Mouse (Mus musculus) intestine, postnatal 0 days (tissue): Measurements from ENCODE around the gene BC052040. TPM values are rescaled to one million over a fixed set of nuclear protein-coding genes. Genes with fewer than 3 reads are reported as not detected.

Source experiments
- ATAC-seq: fragments of 200-750 bp; cut with Nextera tagmentation; 2 replicates; pipeline ENCODE4 v1.8.0; 2017; ENCODE audit warnings: mild to moderate bottlenecking, moderate TSS enrichment, moderate library complexity
- H3K27ac ChIP-seq: fragments of 300-500 bp; sonication (generic); 2 replicates; pipeline ENCODE4 v1.5.1; 2014; ENCODE audit warnings: mild to moderate bottlenecking, low read depth, low read length, moderate library complexity
- H3K27me3 ChIP-seq: fragments of 300-500 bp; sonication (generic); replicated peaks from 2 replicates; pipeline ENCODE4 v1.6.1; 2014; ENCODE audit warnings: low read length, mixed read lengths; ENCODE audit not compliant: control insufficient read depth, insufficient read depth
- H3K36me3 ChIP-seq: fragments of 300-500 bp; sonication (generic); 2 replicates; pipeline ENCODE4 v1.6.1; 2014; ENCODE audit warnings: mild to moderate bottlenecking, moderate library complexity; ENCODE audit not compliant: control insufficient read depth, insufficient read depth
- H3K4me1 ChIP-seq: fragments of 300-500 bp; sonication (generic); replicated peaks from 2 replicates; pipeline ENCODE4 v1.6.1; 2014; ENCODE audit warnings: antibody characterized with exemption, low read length, mixed read lengths; ENCODE audit not compliant: control insufficient read depth, insufficient read depth
- H3K4me2 ChIP-seq: fragments of 300-500 bp; sonication (generic); replicated peaks from 2 replicates; pipeline ENCODE4 v1.6.1; 2014; ENCODE audit warnings: low read depth, mild to moderate bottlenecking, moderate library complexity
- H3K4me3 ChIP-seq: fragments of 300-500 bp; sonication (generic); 2 replicates; pipeline ENCODE4 v1.5.1; 2014; ENCODE audit warnings: low read depth, low read length
- H3K9ac ChIP-seq: fragments of 300-500 bp; sonication (generic); 2 replicates; pipeline ENCODE4 v1.6.1; 2014; ENCODE audit warnings: mild to moderate bottlenecking, low read depth, low read length
- H3K9me3 ChIP-seq: fragments of 300-500 bp; sonication (generic); 2 replicates; pipeline ENCODE4 v1.6.1; 2016; ENCODE audit warnings: mixed run types; ENCODE audit not compliant: control insufficient read depth
- CTCF ChIP-seq: sonication (generic); IDR thresholded peaks from 2 replicates; pipeline ENCODE4 v1.5.1; 2016; ENCODE audit warnings: low read depth, mild to moderate bottlenecking, control low read depth, antibody characterized with exemption, moderate library complexity
- WGBS: fragments of 180-500 bp; shearing (Covaris S2); extraction: QIAGEN DNeasy Blood & Tissue Kit; methylation state at CpG from one replicate; pipeline ENCODE4 v1.1.7; 2014; 5-methylcytosine and 5-hydroxymethylcytosine counted together
- polyA plus RNA-seq: library from polyadenylated mRNA; unstranded; fragments of >200 nt; fragmentation: Nextera tagmentation; extraction: Ambion mirVana; gene quantifications from 2 replicates; pipeline ENCODE4 v1.2.1, GENCODE M21; 2015

Gene BC052040
- polyA plus RNA-seq, 1 experiment from 2014 or later, result 4.7 TPM

DNA sequence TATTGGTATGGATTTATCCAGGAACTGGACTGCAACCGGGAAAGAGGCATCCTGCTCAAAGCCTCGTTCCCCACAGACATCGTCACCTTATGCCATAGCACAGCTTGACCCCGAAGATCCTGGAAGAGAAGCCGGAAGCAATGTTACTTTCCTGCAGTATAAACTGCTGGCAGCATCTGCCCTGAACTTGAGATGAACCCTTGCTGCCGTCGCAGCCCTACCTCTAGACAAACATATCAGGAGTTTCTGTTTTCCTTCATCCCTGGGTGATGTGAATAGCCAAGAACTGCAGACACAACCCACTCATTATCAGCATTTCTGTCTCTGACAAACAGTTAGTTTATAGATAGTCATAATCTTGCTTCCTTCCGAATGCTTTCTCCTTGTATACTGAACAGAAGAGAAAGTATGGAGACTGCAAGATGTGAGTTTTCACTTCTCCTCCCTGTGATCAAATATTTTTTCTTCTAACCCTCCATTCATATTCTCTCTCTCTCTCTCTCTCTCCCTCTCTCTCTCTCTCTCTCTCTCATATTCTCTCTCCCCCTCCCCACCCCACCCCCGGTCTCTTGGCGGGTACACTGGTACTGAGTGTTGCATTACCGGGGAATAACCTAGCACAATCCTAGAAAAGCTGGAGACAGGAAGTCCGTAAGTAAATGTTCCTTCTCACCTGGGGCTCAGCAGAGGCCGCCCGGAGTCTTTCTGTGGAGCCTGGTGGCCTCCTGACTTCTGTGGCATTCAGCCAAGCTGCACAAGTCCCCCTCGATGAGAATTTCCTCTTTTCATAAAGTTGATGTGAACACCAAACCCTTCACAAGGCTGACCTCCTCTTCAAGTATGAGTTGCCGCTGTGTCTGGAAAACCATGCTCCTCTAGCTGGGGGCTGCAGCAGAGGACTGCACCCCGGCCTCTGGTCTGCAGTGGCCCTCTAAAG is 195.7 kb downstream of the BC052040 start:
- H3K27me3 ChIP-seq, result no peaks in the 10 kb centered on the region
- H3K36me3 ChIP-seq, result no peaks in the 10 kb centered on the region
- H3K27ac ChIP-seq, result no peak overlapping the region
- no peak overlapping the region for H3K4me3 ChIP-seq
- no peaks in the 10 kb centered on the region for H3K9me3 ChIP-seq
- 0 out of 2 replicates have a peak, but pooled peaks cover 4% of the 10 kb centered on the region for H3K4me1 ChIP-seq
- no peak overlapping the region; the same call in 1 of the 2 replicates for H3K4me2 ChIP-seq
- H3K9ac ChIP-seq, result no peak overlapping the region
- TF ChIP-seq CTCF, result no peak
- peak; percentile 51; the same call in 1 of the 2 replicates for ATAC-seq
- 33% methylated on average over 17 of the region's 17 CpGs for WGBS

DNA sequence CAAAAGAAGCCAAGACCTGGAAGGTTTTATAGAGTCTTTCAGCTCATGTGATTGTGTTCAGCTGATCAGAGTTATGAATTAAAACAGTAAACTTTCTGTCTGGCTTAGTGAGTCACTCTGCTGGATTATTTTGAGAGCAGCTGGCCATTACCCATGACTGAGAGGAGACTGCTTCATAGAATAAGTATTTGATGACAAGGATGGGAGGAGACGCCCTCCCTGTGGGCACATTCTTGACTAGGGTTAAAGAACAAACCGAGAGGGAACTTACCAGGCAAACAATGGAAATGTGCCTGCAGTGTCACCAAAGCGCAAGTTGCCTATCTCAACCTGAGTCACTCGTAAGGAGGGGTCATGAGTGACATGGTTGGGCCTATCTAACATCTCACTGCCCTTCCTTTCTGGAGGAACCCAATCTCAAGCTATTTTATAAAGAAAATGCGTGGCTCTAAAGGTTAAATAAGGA is 199.1 kb downstream of the BC052040 start:
- Histone ChIP-seq H3K4me3 (no peak overlapping the region), H3K9me3 (no peaks in the 10 kb centered on the region), H3K4me1 (0 out of 2 replicates have a peak, but pooled peaks cover 4% of the 10 kb centered on the region), H3K27ac (no peak overlapping the region), H3K36me3 (no peaks in the 10 kb centered on the region), H3K4me2 (no peak overlapping the region), H3K27me3 (no peaks in the 10 kb centered on the region), H3K9ac (no peak overlapping the region)
- ATAC-seq, result no peak
- 71% methylated on average over 5 of the region's 5 CpGs for WGBS
- TF ChIP-seq CTCF, result no peak

DNA sequence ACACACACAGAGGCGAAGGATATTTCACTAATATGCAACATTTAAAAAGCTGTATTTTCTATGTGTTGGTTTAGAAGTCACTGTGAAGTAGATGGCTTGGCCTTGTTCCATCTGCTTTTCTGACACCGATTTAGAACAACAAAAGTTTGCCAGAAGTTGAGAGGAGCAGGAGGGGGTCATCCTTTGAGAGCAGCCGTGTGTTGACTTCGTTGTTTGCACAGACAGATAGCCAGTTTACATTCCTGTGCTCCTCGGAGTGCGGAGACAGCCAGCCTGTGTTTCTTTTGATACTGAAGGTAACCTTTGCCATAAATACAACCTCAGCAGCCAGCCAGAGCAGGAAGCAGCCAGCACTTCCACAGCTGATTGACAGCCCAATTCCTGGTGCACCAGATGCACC is 204.2 kb downstream of the BC052040 start:
- 23% methylated on average over 6 of the region's 6 CpGs for WGBS

DNA sequence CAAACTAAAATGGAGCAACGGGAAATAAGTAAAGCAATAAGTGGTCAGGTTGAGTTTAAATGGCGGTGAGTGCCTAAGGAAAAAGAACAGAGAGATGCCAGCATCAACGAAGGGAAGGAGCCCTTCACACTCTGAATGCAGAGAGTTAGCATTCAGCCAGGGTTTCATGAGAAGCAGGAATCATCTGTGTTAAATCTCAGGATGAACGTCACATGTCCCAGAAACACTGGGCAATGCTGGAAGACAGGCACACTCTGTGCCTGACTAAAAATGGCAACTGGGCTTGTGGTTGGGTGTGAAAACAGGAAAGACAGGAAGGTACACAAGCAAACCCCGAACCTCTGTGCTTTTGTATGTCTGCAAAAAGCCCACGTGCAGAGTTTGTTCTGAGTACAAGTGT is 217.3 kb downstream of the BC052040 start:
- no peak for TF ChIP-seq CTCF
- no peak overlapping the region for H3K27ac ChIP-seq
- no peak overlapping the region for H3K4me3 ChIP-seq
- 76% methylated on average over 6 of the region's 6 CpGs for WGBS
- no peak overlapping the region for H3K9ac ChIP-seq
- ATAC-seq, result no peak
- H3K9me3 ChIP-seq, result no peaks in the 10 kb centered on the region
- no peak overlapping the region for H3K4me2 ChIP-seq
- H3K27me3 ChIP-seq, result no peaks in the 10 kb centered on the region
- no peaks in the 10 kb centered on the region for H3K4me1 ChIP-seq
- H3K36me3 ChIP-seq, result no peaks in the 10 kb centered on the region

More for the DNA sequence above, 204.2 kb downstream of the BC052040 start:
- Histone ChIP-seq H3K27ac (no peak overlapping the region), H3K4me3 (no peak overlapping the region), H3K4me1 (no peaks in the 10 kb centered on the region), H3K4me2 (no peak overlapping the region), H3K9ac (no peak overlapping the region), H3K9me3 (no peaks in the 10 kb centered on the region), H3K27me3 (no peaks in the 10 kb centered on the region), H3K36me3 (no peaks in the 10 kb centered on the region)
- ATAC-seq, result no peak
- TF ChIP-seq CTCF, result no peak

DNA sequence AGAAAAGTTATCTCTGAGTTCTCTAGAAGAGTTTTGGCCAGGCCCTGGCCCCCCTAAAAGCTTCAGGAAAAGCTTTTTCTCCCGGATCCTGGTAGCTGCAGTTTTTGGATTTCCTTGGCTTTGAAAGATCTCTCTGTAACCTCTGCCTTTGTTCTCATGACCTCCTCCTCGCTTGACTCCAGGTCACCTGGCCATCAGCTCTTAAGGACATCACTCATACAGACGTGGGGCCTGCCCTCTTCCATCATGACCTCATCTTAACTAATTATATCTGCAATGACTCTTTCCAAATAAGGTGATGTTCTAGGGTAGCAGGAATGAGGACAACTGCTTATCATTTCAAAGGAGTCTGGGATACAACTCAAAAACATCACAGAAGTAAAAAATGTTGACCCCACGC is 226.9 kb downstream of the BC052040 start:
- no peak for ATAC-seq
- 63% methylated on average over 4 of the region's 4 CpGs for WGBS
- no peaks in the 10 kb centered on the region for H3K36me3 ChIP-seq
- H3K27me3 ChIP-seq, result no peaks in the 10 kb centered on the region
- H3K4me1 ChIP-seq, result no peaks in the 10 kb centered on the region
- H3K9ac ChIP-seq, result no peak overlapping the region
- TF ChIP-seq CTCF, result no peak
- H3K4me3 ChIP-seq, result no peak overlapping the region
- H3K4me2 ChIP-seq, result no peak overlapping the region
- no peaks in the 10 kb centered on the region for H3K9me3 ChIP-seq
- no peak overlapping the region for H3K27ac ChIP-seq

DNA sequence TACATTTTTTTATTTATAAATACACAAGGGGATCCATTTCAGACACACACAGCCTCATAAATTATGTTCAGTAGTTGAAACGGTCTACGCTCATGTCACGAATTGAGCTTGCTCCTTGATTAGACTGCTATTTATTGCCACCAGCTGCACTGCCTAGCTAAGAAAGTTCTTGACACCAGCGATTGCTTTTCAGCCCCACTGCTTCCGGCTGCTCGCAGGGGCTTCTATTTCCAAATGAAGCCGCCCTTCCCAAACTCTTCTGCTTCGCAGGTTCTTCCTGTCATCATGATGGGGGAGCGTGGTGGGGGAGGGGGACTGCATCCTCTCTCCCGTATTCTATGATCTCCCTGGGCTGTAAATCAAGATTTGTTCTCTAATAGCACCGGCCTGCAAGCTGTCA is 231.8 kb downstream of the BC052040 start:
- ATAC-seq, result no peak
- H3K9me3 ChIP-seq, result no peaks in the 10 kb centered on the region
- H3K4me1 ChIP-seq, result no peaks in the 10 kb centered on the region
- no peaks in the 10 kb centered on the region for H3K36me3 ChIP-seq
- no peak overlapping the region; the same call in 1 of the 2 replicates for H3K4me2 ChIP-seq
- no peaks in the 10 kb centered on the region for H3K27me3 ChIP-seq
- no peak overlapping the region for H3K4me3 ChIP-seq
- no peak overlapping the region for H3K9ac ChIP-seq
- H3K27ac ChIP-seq, result no peak overlapping the region
- no peak for TF ChIP-seq CTCF
- WGBS, result 22% methylated on average over 11 of the region's 11 CpGs
